Mouse (Mus musculus) liver, postnatal 0 days (tissue): ENCODE results near the gene Smarca4.

Experiments used
- CTCF ChIP-seq: sonication (generic); IDR thresholded peaks from 2 replicates; pipeline ENCODE4 v1.5.1; 2016; ENCODE audit warnings: antibody characterized with exemption, low read depth
- EP300 ChIP-seq: IDR thresholded peaks from 2 replicates; pipeline ENCODE4 v1.6.1; 2016; ENCODE audit warnings: antibody characterized with exemption, low read depth, mild to moderate bottlenecking

- TF ChIP-seq EP300 (no peak), CTCF (no peak)
Observed at GRCm38 (mm10) chr9:21717015-21717414, 101.0 kb downstream of the Smarca4 start.
